Mouse (Mus musculus) layer of hippocampus, postnatal 36 days (tissue): ENCODE results near the gene S1pr2. TPM values are rescaled to one million over a fixed set of nuclear protein-coding genes. Genes with fewer than 3 reads are reported as not detected.

Experiments
- DNase-seq, 2 experiments: peaks; one replicate each; pipeline ENCODE4 v3.0.0; 2022
- microRNA-seq, 2 experiments: library from miRNA; unstranded; fragments of <30 nt; microRNA quantifications; one replicate each; pipeline ENCODE4 v1.2.0; 2021
- total RNA-seq, 2 experiments: library from RNA; stranded (reverse); gene quantifications; 2 replicates each; pipeline ENCODE4 v1.2.3; 2021

Gene S1pr2
- total RNA-seq, 2 experiments from 2014 or later, result 1.2 to 2.8 TPM

DNA sequence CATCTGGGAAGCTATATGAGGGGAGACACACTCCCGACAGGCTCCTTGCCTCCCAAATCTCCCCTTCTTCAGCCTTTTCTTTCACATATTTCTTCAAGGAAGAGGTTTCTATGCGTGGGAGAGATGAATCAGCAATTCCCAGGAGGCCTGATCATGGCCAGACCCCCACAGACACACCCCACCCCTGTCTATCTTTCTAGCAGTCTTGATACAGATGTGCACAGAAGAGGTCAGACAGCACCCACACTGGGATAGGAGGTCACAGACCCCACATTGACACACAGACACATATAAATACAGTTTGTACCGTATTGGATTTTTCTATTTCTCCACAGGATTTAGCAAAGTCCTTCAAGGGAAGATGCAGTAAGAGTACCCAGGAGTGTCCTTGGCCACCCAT is 10.6 kb downstream of the S1pr2 start:
- no peak for DNase-seq

DNA sequence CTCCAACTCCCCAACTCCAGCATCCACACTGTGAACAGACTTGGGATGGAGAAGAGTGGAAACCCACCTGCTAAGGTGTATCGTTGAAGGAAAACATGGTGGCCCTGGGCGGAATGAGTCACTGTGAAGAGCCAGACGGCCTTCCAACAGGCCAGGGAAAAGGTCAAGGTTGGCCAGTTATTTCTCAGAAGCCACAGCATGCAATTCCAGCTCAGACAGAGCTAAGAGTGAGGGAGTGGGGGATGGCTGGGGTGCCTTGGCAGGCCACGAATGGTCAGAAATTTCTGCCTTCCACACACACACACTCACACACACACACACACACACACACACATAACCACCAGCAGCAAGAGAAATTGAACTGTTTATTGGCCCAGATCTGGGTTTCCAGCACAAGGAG is 11.0 kb downstream of the S1pr2 start:
- DNase-seq, result no peak

DNA sequence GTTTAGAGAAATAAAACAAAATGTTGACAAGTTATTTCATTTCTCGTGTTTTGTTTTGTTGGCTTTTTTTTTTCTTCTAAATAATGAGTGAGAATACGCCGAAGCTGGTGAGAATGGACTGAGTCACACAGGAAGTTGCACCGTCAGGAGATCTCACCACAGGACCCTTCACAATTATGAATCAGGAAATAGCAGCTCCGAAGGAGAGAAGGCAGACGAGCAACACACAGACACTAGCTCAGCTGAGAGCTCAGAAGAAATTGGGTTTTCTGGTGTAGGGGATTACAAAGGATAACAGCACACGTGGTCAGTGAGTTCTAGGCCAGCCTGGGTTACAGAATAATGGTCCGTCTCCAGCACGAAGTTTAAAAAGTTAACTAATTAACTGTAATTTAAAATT is 15.0 kb downstream of the S1pr2 start:
- DNase-seq, result no peak

DNA sequence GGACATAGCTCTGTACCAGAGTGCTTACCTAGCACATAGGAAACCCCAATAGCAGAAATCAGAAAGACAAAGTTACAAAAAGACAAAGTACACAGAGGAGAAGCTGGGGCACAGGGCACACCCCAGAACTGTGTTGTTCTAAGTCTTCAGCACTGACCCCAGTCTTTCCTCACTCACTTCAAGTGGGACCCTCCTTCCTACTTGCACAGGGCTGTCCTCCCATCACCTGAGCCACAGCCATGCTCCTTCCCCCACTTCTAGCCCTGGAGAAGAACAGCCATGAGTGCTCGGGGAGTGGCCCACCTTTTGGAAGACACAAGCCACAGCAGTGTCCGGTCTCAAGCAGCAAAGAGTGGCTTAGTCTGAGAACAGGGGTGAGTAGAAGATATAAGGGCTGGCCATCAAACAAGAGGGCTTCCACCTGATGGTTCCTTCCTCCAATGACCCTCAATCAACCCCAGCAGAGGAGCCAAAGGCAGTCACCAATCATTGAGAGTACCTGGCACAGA is 17.1 kb downstream of the S1pr2 start, which contains the start of gene Dnmt1:
TSS of gene Dnmt1 (minus strand) at position 459 of the 509 bp plus-strand sequence.
- no peak for DNase-seq

DNA sequence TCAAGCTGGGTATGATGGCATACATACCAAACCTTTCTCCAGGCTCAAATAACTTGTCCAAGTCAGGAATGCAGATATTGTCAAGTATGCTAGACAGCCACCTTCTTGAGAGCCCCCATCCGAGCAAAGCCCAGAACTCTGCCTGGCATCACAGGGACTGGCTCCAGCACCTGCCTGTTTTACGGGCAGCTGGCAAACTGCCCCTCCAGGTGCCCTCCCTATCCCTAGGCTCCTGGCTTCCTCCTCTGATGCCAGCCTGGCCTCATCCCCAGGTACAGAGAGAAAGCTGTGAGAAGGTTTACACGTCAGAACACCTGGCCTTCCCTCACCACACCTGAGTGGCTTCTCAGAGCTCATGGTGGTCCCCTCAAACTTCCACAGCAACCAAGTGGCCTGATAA is 19.6 kb downstream of the S1pr2 start:
- DNase-seq, result no peak

DNA sequence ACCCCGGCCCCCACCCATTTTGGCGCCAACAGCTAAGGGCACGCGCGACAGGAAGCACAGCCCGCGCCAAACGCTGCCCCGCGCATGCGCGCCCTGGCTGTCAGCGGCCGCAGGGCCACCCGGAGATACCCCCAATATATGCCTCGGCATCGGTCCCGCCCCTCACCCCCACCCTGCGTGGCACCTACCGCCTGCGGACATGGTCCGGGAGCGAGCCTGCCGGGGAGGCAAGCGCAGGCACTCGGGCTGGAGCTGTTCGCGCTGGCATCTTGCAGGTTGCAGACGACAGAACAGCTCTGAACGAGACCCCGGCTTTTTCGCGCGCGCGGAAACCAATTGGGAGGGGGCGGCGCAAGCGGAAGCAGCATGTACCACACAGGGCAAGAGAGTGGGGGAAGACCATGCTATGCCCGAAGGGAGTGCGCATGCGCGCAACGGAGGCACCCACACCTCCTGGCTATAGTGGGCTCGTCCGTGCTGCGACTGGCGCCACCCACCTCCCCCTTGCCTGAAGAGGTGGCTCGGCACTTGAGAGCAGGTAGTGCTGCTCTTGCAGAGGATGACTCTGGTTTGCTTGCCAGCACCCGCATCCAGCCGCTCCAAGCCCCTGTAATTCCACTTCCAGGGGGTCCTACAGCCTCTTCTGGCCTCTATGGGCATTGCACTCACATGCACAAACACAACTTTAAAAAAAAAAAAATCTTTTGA is 23.9 kb downstream of the S1pr2 start:
- peak; percentile 96 to 97 for DNase-seq

DNA sequence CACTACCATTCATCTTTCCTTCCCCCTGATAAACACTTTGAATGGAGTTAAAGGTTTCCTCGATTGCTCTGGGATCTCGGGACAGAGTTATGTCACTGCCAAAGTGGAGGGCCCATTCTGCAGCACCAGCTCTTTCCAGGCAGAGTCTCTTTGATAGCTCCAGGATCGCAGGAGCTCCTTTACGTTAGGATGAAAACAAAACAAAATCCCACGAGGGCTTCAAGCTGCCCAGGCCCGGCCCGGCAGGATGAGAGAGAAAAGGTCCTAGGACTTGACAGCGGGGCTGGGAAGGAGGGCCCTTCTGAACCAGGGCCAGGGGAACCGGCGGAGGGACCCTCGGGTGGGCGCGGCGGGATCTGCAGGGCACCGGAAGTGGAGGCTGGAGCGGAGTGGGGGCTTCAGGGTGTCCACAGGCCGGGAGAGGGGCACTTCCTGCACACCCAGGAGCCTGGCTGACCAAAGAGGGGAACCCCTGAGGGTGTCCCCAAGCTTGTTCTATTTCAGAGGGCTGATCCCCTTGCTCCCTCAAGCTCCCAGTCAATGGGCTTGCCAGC is 24.5 kb downstream of the S1pr2 start:
- no peak for DNase-seq

DNA sequence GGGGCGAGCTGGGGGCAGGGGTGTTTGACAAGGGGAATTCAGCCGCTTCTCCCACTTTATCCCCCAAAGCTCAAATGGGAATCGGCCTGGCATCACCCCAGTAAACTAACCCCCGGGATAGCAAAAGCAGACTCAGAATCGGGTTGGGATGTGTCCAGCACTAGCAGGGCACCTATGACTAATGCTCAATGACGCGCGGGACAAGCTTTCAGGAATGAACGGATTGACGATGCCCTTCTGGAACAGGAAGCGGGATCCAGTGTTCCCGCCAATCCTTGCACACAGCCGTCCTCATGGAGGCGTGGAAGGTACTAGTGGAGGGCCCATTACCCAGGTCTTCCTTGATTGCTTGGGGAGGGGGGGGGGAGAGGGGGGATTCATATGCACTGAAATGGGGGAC is 25.1 kb downstream of the S1pr2 start:
- DNase-seq, result no peak

DNA sequence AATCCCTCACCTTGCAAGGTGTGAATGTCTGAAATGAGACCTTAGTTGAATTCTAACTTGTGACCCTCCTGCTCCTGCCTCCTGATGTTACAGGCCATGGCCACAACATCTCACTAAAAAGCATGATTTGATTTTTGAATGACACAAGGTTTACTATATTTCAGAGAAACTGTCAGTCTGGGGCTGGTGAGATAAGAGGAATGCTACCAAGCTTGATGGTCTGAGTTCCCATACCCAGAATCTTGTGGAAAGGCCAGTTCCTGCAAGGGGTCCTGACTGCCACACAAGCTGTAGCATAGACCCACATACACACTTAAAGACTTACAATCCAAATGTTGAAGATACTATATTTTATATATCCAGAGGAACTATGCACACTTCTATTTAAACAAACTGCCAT is 26.2 kb downstream of the S1pr2 start:
- DNase-seq, result no peak

DNA sequence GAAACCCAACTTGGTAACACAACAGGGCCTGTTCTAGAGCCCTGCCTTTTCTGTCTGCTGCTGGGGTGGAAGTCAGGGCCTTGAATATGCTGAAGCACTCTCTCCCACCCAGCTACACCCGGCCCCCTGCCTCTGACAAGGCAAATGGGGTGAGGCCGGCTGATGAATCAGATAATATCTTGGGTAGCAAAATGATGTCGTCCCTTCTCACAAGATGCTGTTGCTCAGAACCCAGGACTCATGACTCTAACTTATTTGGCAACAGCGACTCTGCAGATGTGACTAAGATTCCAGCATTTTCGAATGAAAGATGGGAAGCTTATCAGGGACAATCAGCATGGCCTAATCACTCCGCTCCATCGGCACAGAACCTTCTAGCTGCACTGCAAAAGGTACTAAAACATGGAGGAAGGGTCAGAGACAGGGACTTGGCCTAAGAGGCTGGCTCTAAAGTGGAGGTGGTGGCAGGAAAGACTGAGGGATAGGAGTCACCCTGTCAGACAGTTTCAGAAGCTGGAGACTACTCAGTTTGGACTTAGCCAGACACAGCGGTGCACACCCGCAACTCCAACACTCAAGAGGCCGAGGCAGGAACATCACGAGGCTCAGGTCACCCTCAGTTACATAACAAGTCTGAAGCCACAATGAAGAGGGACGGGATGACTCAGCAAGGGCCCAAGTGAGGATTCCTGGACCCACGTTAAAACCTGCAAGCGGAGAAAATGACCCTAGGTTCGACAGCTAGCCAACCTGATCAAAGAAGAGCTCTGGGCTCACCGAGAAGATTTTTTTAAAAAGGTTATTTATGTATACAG is 30.3 kb downstream of the S1pr2 start:
- DNase-seq, result no peak

DNA sequence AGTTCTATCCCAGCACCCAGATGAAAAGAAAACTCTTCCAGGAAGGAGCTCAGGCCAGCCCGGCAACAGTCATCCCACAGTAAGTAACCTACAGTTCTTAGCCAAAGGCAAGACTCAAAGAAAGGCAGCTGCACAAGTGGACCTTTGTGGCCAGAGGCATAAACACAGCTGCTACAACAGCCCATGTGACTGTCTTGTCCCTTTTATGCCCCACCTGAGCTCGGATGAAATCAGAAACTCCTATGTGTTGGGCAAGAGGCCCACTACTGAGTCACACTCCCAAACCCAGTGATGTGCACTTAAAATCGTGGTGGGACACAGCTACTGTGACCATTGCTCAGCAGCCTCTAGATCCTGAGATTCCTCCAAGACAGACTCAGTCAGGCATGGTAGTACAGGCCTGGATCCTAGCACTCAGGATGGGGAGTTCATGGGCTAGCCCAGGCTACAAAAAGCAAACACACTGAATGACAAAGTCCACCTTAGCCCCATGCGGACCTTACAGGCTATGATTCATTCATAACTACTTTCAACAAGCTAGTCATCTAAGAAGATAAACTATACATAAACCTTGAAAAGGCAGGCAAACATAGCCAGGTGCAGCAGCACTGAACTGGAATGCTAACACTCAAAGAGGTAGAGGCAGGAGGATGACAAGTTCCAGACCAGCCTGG is 31.7 kb downstream of the S1pr2 start:
- no peak for DNase-seq

DNA sequence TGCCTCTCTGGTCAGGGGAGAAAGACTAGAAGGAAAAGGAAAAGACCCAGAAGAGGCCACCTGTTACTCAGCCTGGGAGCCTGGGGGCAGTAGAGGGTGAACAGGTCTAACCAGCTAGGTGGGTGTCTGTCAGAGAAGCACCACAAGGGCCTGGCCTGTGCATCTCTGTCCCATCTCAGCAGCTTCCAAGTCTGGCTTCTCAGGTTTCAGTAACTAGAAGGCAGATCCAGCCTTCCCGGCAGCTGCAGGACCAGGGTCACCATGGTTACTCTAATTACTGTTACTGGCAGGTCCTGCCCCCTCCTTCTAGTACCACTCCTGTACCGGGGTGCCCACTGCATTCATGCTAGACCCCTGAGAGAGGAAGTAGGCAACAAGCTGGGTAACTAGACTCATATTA is 32.7 kb downstream of the S1pr2 start:
- DNase-seq, result no peak

DNA sequence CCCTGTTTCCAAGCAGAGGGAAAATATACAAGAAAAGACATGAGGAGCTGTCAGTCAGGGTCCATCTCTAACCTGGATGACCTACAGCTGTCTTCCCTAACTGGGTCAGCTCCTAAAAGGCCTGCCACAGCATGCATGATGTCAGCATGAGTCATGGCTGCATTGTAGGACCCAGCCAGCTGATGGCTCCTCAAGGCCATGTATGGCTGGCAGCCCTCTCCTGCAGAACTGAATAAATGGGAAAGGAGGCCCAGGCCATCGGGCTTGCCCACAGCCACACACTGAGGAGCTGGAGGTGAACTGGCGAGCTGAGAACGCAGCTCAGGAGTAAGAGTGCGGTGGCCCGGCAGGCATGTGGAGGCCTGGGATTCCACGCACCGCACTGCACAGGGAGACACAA is 33.2 kb downstream of the S1pr2 start:
- no peak for DNase-seq

DNA sequence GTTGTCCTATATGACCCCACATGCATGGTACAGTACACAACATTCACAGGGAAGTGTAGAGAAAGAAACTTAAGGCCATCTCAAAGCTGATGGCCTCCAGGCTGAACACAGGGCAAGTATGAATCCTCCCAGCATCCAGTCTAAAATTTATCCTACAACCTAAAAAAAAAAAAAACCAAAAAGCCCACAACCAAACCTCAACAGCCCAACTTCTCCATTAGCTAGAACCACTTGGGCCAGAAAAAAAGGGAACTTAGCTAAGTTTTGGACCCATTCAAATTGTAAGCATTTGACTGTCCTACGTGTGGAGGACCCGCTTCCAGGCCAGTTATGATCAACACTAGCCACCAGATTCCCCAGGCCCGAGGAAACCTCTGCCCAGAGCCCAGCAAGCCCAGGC is 53.3 kb downstream of the S1pr2 start:
- no peak for DNase-seq

DNA sequence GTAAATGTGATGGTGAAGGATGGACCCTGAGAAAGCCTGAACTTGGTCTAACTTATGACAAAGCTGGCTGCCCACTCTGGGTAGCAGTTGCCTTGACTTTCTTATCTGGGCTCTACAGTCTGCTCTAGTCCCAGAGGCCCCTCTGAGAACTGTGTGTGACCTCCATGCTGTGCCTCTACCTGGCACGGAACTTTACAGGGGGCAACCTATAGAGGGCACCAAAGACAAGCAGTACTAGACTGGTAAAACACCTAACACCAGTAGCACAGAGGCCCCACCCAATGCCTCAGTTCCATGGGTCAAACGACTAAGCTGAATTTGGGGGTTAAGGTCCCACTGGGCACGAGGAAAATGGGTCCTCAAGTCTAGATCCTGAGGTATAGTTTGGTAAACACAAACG is 60.4 kb downstream of the S1pr2 start:
- no peak for DNase-seq

Small RNAs within 50 kb of the gene (microRNA-seq; reads per million reads assigned to microRNA genes)
- gene Mir7081, result 0.21 to 0.30 reads per million in 2 experiments

Other genes with a start within 250 kb of the S1pr2 start
- gene Olfm2, start 230.4 kb downstream of the S1pr2 start, total RNA-seq, result 10 to 100 TPM; 36.1 to 39.1 TPM
- 1 to 10 TPM; 1.3 to 2.0 TPM for gene Col5a3, start 161.7 kb downstream of the S1pr2 start, total RNA-seq
- not detected for gene Rdh8, start 158.3 kb downstream of the S1pr2 start, total RNA-seq
- gene A230050P20Rik, start 108.1 kb downstream of the S1pr2 start, total RNA-seq, result 10 to 100 TPM; 68.4 to 69.6 TPM
- 1 to 10 TPM; 9.8 to 9.9 TPM for gene Angptl6, start 97.1 kb downstream of the S1pr2 start, total RNA-seq
- 10 to 100 TPM; 19.8 to 24.9 TPM for gene Ppan, start 88.6 kb downstream of the S1pr2 start, total RNA-seq
- gene Eif3g, start 78.2 kb downstream of the S1pr2 start, total RNA-seq, result 100 to 1,000 TPM; 120 to 127 TPM
- gene Dnmt1, start 16.9 kb downstream of the S1pr2 start, total RNA-seq, result 10 to 100 TPM; 34.0 to 35.1 TPM
- 10 to 100 TPM; 61.1 to 65.8 TPM for gene Mrpl4, start 26.0 kb upstream of the S1pr2 start, total RNA-seq
- 1 to 10 TPM; 1.9 to 3.6 TPM for gene Icam1, start 39.2 kb upstream of the S1pr2 start, total RNA-seq
- gene Icam4, start 52.6 kb upstream of the S1pr2 start, total RNA-seq, result 1 to 10 TPM in 1 of 2 experiments, under 1 TPM in 1; 0.63 to 1.2 TPM
- 100 to 1,000 TPM; 360 to 373 TPM for gene Icam5, start 55.3 kb upstream of the S1pr2 start, total RNA-seq
- not detected for gene Zglp1, start 90.3 kb upstream of the S1pr2 start, total RNA-seq
- gene Gm49373, start 96.3 kb upstream of the S1pr2 start, total RNA-seq, result 1 to 10 TPM; 2.5 to 2.9 TPM
- 10 to 100 TPM; 56.0 to 64.5 TPM for gene Fdx1l, start 96.8 kb upstream of the S1pr2 start, total RNA-seq
- gene Gm38431, start 115.2 kb upstream of the S1pr2 start, total RNA-seq, result 1 to 10 TPM; 4.8 to 5.0 TPM
- gene Raver1, start 115.2 kb upstream of the S1pr2 start, total RNA-seq, result 10 to 100 TPM; 29.9 to 31.5 TPM
- gene Tyk2, start 154.5 kb upstream of the S1pr2 start, total RNA-seq, result 10 to 100 TPM; 14.6 to 18.0 TPM
- gene Cdc37, start 173.2 kb upstream of the S1pr2 start, total RNA-seq, result 100 to 1,000 TPM; 142 to 150 TPM
- 10 to 100 TPM; 84.2 to 86.8 TPM for gene Pde4a, start 188.9 kb upstream of the S1pr2 start, total RNA-seq